Mouse (Mus musculus): ENCODE results near the gene Fbxo44.

DNA sequence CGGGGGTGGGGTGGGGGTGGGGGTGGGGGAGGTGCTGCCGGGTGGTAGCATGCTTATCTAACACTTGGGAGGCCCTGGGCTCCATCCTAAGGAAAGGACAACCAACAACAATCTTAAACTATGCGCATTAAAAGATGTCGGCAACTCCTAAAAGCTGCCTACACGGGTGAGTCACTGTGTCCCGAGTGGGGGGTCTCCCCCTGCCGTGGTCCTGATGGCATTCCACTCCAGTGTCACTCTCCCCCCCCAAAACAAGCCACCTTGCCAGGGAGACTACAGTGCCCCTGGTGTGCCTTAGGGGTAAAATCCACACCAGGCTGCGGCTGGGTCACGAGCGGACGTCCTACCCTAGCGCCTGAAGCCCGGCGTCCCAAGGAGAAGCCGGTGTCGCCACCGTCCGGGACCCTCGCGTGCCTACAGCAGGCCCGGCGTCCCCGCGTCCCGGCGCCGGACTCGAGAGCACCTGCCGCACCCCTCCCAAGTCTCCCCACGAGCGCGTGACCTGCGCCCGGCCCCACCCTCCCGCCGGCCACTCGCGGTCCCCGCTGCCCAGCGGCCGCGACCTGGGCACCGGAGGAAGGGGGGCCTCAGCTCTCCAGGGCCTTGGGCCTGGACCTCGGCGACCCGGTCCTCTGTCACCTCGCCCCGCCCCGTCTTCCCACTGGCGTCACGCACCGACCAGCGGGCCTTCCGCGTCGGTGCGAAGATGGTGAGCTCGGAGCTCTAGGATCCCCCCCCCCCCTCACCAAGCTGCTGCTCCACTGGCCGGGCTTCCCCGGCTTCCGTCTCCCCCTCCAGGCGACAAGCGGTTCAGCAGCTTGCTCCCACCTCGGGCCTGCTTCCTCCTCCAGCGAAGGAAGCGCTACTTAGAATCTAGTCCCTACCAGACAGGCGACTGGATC is 8.8 kb downstream of the Fbxo44 start, which contains the start of gene Fbxo6:
- TF ChIP-seq CTCF (IDR thresholded peaks at IDR 0.05; ENCODE audit: borderline replicate concordance, control insufficient read depth, extremely low read depth, insufficient read depth, low read length, poor library complexity), result peak; percentile 81; the same call in 1 of the 2 replicates
- TF ChIP-seq POLR2A (IDR thresholded peaks at IDR 0.05; ENCODE audit: control insufficient read depth, extremely low read depth, insufficient read depth, low read length, poor library complexity), result peak; percentile 54; the same call in 1 of the 2 replicates
